Mouse (Mus musculus): ENCODE data around the gene Tle2. TPM values are rescaled to one million over a fixed set of nuclear protein-coding genes. Genes with fewer than 3 reads are reported as not detected.

Tle2 gene
- polyA plus RNA-seq, 1 experiment from 2014 or later, result 46.9 TPM

DNA sequence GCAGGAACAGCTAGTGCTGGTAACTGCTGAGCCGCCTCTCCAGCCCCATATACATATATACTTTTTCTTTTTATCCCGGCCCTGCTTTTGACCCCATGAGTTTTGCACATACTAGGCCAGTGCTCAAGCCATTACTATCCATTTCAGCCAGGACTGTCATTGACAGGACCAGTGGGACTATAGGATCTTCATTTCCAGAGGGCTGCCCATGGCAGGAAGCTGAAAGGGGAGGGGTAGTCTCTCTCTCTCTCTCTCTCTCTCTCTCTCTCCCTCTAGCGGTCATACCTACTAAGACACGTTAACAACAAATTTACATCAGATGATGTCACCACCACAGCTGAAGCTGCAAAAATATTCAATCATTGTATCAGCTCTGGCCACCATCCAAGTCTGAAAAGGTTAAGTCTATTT is 28.4 kb downstream of the Tle2 start:
- no peaks in the 10 kb centered on the region for H3K9me3 ChIP-seq
- no peak overlapping the region for H3K9ac ChIP-seq
- ATAC-seq (ENCODE audit: low FRiP score, low read depth), result no peak
- WGBS, result 16% methylated on average over 4 of the region's 4 CpGs
- H3K4me2 ChIP-seq, result no peak overlapping the region
- H3K27me3 ChIP-seq, result peaks cover 17% of the 10 kb centered on the region; the same call in 1 of the 2 replicates
- no peak overlapping the region for H3K4me3 ChIP-seq
- H3K36me3 ChIP-seq, result no peaks in the 10 kb centered on the region
- H3K4me1 ChIP-seq (replicated peaks), result peaks cover 46% of the 10 kb centered on the region
- 0 out of 2 replicates have a peak overlapping the region, but pooled peaks have one; percentile 11 for H3K27ac ChIP-seq (replicated peaks)

DNA sequence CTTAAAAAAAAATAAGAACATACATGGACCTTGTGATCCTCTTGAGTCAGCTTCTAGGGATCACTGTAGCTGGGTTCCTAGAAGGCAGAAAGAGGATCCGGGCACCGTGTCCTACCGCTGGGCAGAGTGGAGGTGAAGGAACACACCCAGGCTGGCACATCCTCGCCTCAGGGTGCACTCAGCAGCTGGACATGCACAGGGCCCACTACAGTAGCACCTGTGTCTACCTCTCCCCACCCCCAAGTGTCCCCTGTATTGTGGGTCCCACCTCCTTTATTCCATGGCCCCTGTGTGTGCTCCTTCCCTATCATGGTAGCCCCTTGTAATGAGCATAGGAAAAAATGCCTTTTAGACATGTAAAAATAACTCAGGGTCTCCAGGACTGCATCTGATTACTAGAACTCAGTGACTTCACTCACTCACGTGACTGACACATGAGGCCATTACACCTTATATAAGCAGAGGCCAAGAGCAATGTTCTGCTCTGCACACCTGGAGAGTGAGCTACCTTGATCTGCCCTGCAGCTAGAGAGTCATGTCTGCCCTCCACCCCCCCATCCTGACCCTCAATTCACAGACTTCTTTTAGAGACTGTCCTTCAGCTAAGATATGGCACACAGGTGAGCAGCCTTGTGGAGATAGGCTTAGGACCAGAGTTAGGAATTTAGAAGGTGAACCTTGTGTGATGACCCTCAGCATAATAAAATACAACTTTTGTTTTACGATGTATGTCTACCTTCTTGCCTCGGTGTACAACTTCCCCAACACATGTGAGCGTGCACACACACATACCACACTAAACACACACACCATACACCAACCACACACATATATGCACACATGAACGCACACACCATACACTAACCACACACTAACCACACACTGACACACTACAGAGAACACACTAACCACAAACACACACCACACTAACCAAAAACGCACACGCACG is 29.9 kb downstream of the Tle2 start:
- Histone ChIP-seq H3K9ac (no peak overlapping the region), H3K4me2 (peak overlapping the region; percentile 62), H3K4me3 (peak overlapping the region; percentile 12; the same call in 1 of the 2 replicates), H3K27ac (replicated peaks) (peak overlapping the region; percentile 66; the same call in 1 of the 2 replicates), H3K27me3 (peaks cover 15% of the 10 kb centered on the region; the same call in 1 of the 2 replicates), H3K4me1 (replicated peaks) (peaks cover 44% of the 10 kb centered on the region), H3K36me3 (no peaks in the 10 kb centered on the region), H3K9me3 (no peaks in the 10 kb centered on the region)
- WGBS, result 83% methylated on average over 12 of the region's 12 CpGs
- no peak for ATAC-seq (ENCODE audit: low FRiP score, low read depth)

DNA sequence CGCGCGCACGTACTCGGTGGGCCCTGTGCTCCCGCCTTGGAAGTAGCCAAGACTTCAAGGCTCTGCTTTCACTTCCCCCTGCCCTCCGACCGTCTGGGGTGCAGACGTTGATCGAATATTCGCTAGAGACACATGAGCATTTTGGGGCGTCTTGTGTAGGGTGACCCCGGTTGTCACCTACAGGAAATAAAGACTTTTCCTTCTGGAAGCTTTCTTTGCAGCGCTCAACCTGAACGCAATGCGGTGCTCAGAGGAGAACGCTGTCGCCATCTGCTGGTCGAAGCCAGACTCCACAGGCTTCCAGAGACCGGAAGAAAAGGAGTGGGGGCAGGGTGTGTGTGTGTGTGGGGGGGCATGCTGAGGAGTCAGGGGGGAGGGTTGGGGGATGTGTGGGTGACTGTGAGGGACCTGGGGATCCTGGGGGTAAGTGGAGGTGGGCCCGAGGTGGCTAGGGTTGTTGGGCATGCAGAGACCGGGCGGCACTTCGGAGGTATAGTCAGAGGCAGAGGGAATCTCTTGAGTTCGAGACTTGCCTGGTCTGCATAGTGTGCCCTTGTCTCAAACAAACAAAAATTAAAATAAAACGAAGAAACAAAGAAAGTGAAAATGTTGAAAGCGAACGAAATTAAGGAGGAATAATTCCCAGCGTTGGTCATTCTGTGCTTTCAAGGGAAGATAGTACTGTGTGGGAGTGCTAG is 30.8 kb downstream of the Tle2 start:
- Histone ChIP-seq H3K36me3 (no peaks in the 10 kb centered on the region), H3K4me1 (replicated peaks) (peaks cover 44% of the 10 kb centered on the region), H3K4me2 (peak overlapping the region; percentile 62), H3K4me3 (peak overlapping the region; percentile 48), H3K9ac (peak overlapping the region; percentile 46), H3K27ac (replicated peaks) (peak overlapping the region; percentile 88), H3K27me3 (peaks cover 8% of the 10 kb centered on the region; the same call in 1 of the 2 replicates), H3K9me3 (no peaks in the 10 kb centered on the region)
- WGBS, result 18% methylated on average over 29 of the region's 29 CpGs
- peak; percentile 13; the same call in 1 of the 2 replicates for ATAC-seq (ENCODE audit: low FRiP score, low read depth)

GRCm38 (mm10) chr10:81605666-81605973 is 31.3 kb downstream of the Tle2 start:
- Histone ChIP-seq H3K4me3 (peak overlapping the region; percentile 48), H3K27me3 (peaks cover 8% of the 10 kb centered on the region; the same call in 1 of the 2 replicates), H3K4me2 (peak overlapping the region; percentile 62), H3K27ac (replicated peaks) (peak overlapping the region; percentile 88), H3K9ac (peak overlapping the region; percentile 46), H3K9me3 (no peaks in the 10 kb centered on the region), H3K4me1 (replicated peaks) (peaks cover 39% of the 10 kb centered on the region), H3K36me3 (no peaks in the 10 kb centered on the region)
- peak; percentile 25; the same call in 1 of the 2 replicates for ATAC-seq (ENCODE audit: low FRiP score, low read depth)
- 3% methylated on average over 14 of the region's 14 CpGs for WGBS

GRCm38 (mm10) chr10:81605974-81606751 is 31.8 kb downstream of the Tle2 start, which contains the start of gene BC025920:
Gene BC025920, plus strand, starts transcription at chr10:81606270.
- H3K4me2 ChIP-seq, result peak within 1 kb of the TSS; percentile 71
- ATAC-seq (ENCODE audit: low FRiP score, low read depth), result peak; percentile 92
- under 1% methylated on average over 39 of the region's 39 CpGs for WGBS
- peaks cover 8% of the 10 kb centered on the region; the same call in 1 of the 2 replicates for H3K27me3 ChIP-seq
- H3K4me3 ChIP-seq, result peak within 1 kb of the TSS; percentile 48
- H3K27ac ChIP-seq (replicated peaks), result peak within 1 kb of the TSS; percentile 88
- no peaks in the 10 kb centered on the region for H3K9me3 ChIP-seq
- H3K9ac ChIP-seq, result peak within 1 kb of the TSS; percentile 50
- H3K36me3 ChIP-seq, result no peaks in the 10 kb centered on the region
- H3K4me1 ChIP-seq (replicated peaks), result peaks cover 34% of the 10 kb centered on the region

DNA sequence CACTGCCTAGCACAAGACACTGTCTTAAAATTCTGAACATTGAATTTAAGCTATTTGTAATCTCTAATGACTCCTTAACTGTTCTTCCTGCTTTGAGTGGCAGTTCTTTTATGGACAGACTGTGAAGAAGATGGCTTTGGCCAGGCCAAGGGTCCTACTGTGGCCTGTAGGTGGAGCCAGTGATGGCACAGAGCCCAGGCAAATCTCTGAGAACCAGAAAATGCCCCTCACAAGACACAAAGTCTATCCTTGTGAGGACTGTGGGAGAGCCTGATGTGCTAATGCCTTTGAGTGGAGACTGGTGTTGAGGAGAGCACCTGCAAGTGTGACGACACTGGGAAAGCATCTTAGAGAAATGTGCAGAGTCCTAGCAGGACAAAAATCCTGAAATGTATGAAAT is 33.9 kb downstream of the Tle2 start:
- no peaks in the 10 kb centered on the region for H3K27me3 ChIP-seq
- no peak overlapping the region for H3K9ac ChIP-seq
- 91% methylated on average over 1 of the region's 1 CpGs for WGBS
- no peaks in the 10 kb centered on the region for H3K9me3 ChIP-seq
- no peak overlapping the region for H3K4me3 ChIP-seq
- no peak for ATAC-seq (ENCODE audit: low FRiP score, low read depth)
- no peak overlapping the region for H3K4me2 ChIP-seq
- H3K36me3 ChIP-seq, result no peaks in the 10 kb centered on the region
- no peak overlapping the region for H3K27ac ChIP-seq (replicated peaks)
- H3K4me1 ChIP-seq (replicated peaks), result peaks cover 20% of the 10 kb centered on the region

GRCm38 (mm10) chr10:81612779-81613178 is 38.4 kb downstream of the Tle2 start:
- Histone ChIP-seq H3K4me2 (no peak overlapping the region), H3K36me3 (no peaks in the 10 kb centered on the region), H3K27ac (replicated peaks) (no peak overlapping the region), H3K4me3 (no peak overlapping the region), H3K4me1 (replicated peaks) (no peaks in the 10 kb centered on the region), H3K27me3 (no peaks in the 10 kb centered on the region), H3K9ac (no peak overlapping the region), H3K9me3 (no peaks in the 10 kb centered on the region)
- ATAC-seq (ENCODE audit: low FRiP score, low read depth), result no peak
- 67% methylated on average over 3 of the region's 3 CpGs for WGBS

DNA sequence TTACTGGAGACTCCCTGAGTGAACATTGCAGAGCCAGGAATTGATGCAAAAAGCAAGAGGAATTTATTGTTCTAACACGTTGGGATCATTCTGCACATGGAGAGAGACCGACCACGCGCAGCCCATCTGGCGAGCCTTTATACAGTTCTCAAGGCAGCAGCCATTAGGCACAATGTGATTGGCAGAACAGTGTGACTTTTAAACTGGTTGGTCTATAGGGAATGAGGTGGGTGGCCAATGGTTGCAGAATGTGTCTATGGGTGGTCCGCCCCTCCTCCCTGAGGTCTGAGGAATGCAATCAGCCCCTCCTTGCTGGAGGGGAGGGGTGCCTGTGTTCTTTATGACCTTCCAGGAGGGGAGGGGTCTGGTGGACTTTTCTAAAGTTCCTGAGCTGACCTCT is 41.1 kb downstream of the Tle2 start:
- H3K4me3 ChIP-seq, result no peak overlapping the region
- H3K4me1 ChIP-seq (replicated peaks), result no peaks in the 10 kb centered on the region
- H3K27ac ChIP-seq (replicated peaks), result no peak overlapping the region
- 56% methylated on average over 6 of the region's 6 CpGs for WGBS
- H3K9ac ChIP-seq, result no peak overlapping the region
- no peak overlapping the region for H3K4me2 ChIP-seq
- ATAC-seq (ENCODE audit: low FRiP score, low read depth), result no peak
- H3K27me3 ChIP-seq, result no peaks in the 10 kb centered on the region
- no peaks in the 10 kb centered on the region for H3K9me3 ChIP-seq
- no peaks in the 10 kb centered on the region for H3K36me3 ChIP-seq

DNA sequence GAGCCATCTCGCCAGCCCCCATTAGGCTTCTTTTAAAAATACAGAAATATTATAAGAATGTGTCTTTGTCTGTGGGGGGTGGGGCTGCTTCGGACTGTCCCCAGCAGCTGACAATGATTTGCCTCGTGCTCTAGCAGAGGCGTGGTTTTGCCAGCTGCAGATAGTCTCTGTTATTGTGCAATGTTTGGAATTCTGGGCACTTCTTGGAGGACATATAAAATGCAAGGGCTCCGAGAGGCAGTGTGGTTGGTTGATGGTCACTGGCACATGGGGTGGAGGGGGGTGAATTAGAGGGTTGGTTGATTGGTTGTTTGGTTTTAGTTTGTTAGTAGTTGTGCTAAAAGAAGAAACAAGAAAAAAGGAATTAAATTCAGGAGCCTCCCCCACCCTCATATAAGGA is 45.6 kb downstream of the Tle2 start:
- Histone ChIP-seq H3K4me1 (replicated peaks) (no peaks in the 10 kb centered on the region), H3K4me3 (no peak overlapping the region), H3K9me3 (no peaks in the 10 kb centered on the region), H3K9ac (no peak overlapping the region), H3K36me3 (peaks cover 13% of the 10 kb centered on the region; the same call in 1 of the 2 replicates), H3K27ac (replicated peaks) (no peak overlapping the region), H3K4me2 (no peak overlapping the region), H3K27me3 (no peaks in the 10 kb centered on the region)
- ATAC-seq (ENCODE audit: low FRiP score, low read depth), result no peak
- WGBS, result 88% methylated on average over 5 of the region's 5 CpGs

DNA sequence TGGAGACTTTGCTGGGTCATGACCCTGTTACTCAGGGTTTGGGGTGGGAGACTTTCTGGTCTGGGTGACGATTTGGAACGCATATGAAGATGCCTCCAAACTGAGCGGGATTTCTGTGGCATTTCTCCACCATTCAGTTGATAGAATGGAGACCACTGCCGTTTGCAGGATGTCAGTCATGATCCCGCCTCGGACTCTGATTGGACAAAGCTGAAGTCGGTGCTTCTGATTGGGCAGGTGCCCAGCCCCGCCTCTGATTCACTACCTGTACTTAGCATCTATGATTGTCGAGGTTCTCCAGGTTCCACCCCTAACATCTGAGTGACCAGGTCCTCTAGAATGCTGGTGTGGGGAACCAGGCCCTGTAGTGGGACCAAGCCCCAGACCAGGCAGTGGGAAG is 46.4 kb downstream of the Tle2 start:
- no peaks in the 10 kb centered on the region for H3K27me3 ChIP-seq
- H3K27ac ChIP-seq (replicated peaks), result no peak overlapping the region
- H3K4me1 ChIP-seq (replicated peaks), result no peaks in the 10 kb centered on the region
- WGBS, result 52% methylated on average over 9 of the region's 9 CpGs
- no peak overlapping the region for H3K4me3 ChIP-seq
- H3K9me3 ChIP-seq, result no peaks in the 10 kb centered on the region
- H3K4me2 ChIP-seq, result no peak overlapping the region
- no peak overlapping the region for H3K9ac ChIP-seq
- ATAC-seq (ENCODE audit: low FRiP score, low read depth), result no peak
- H3K36me3 ChIP-seq, result peaks cover 13% of the 10 kb centered on the region; the same call in 1 of the 2 replicates

- H3K27me3 ChIP-seq, result no peaks in the 10 kb centered on the region
- H3K4me1 ChIP-seq (replicated peaks), result peaks cover 21% of the 10 kb centered on the region
- ATAC-seq (ENCODE audit: low FRiP score, low read depth), result no peak
- H3K4me2 ChIP-seq, result no peak overlapping the region
- H3K27ac ChIP-seq (replicated peaks), result no peak overlapping the region
- H3K36me3 ChIP-seq, result peaks cover 13% of the 10 kb centered on the region; the same call in 1 of the 2 replicates
- WGBS, result 56% methylated on average over 8 of the region's 8 CpGs
- no peak overlapping the region for H3K9ac ChIP-seq
- H3K9me3 ChIP-seq, result no peaks in the 10 kb centered on the region
- no peak overlapping the region for H3K4me3 ChIP-seq
Measured at GRCm38 (mm10) chr10:81623441-81623840, 49.1 kb downstream of the Tle2 start.
